Mouse (Mus musculus) kidney, adult 2 months (tissue): ENCODE results near the gene Dab2ip.

Experiments used
- CTCF ChIP-seq: fragments of 200-500 bp; conservative IDR thresholded peaks from 2 replicates; pipeline ENCODE4 v1.5.1; 2011; ENCODE audit warnings: low read depth, mild to moderate bottlenecking, control low read depth, low read length, moderate library complexity, mixed read lengths; ENCODE audit not compliant: insufficient read depth, insufficient read length
- POLR2A ChIP-seq: fragments of 200-500 bp; IDR thresholded peaks from one replicate; pipeline ENCODE4 v1.6.1; 2011; ENCODE audit warnings: low read depth, low read length, control low read depth

- TF ChIP-seq CTCF: no peak
- no peak for TF ChIP-seq POLR2A
Observed at GRCm38 (mm10) chr2:35697768-35698167, 139.7 kb downstream of the Dab2ip start.
